Mouse (Mus musculus): Measurements from ENCODE around the gene Pard6b. TPM values are rescaled to one million over a fixed set of nuclear protein-coding genes. Genes with fewer than 3 reads are reported as not detected.

The Pard6b gene
- total and polyA plus RNA-seq, 3 experiments, result 3.9 to 7.6 TPM; not detected in 1

- no peak overlapping the region for H3K9ac ChIP-seq (ENCODE audit: control insufficient read depth, low read depth, low read length, poor library complexity, severe bottlenecking)
Observed at GRCm38 (mm10) chr2:168035907-168036306, 44.9 kb upstream of the Pard6b start.

DNA sequence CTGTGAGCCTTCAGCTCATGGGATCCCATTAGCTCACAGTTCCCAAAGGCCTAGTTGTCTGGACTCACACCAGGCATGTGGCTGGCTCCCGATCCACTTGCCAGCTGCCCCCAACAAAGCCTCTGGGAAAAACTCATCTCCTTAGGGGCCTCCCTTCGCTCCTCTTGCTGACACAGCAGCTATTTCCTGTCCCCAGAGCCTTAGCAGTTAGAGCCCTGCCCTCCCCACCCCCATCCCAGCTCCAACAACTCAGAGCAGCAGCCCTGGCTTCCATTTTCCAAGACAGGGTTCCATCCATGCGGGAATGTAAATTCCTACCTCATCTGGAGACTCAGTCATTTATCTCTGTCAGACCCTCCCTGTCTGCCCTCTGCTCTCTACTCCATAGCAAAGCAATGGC lies 43.7 kb upstream of the Pard6b start:
- peaks cover 0 to 6% of the 10 kb centered on the region in 2 experiments; a peak in 3 of 4 replicates for H3K27me3 ChIP-seq (ENCODE audit: control insufficient read depth in 1 of 2, insufficient read depth in 2 of 2, low read length in 2 of 2)
- no peak overlapping the region for H3K9ac ChIP-seq (ENCODE audit: control insufficient read depth, low read depth, low read length, poor library complexity, severe bottlenecking)
- H3K79me2 ChIP-seq (ENCODE audit: control insufficient read depth, insufficient read depth, low read length, poor library complexity), result no peaks in the 10 kb centered on the region
- DNase-seq (ENCODE audit: low read depth, low spot score), result no peak
- TF ChIP-seq CTCF (IDR thresholded peaks at IDR 0.05 in 2 of 3, conservative IDR thresholded peaks at IDR 0.05 in 1 of 3; ENCODE audit: control insufficient read depth in 1 of 3, insufficient read depth in 1 of 3, low read depth in 2 of 3, low read length in 3 of 3, poor library complexity in 1 of 3, severe bottlenecking in 1 of 3) (no peak), CHD2 (IDR thresholded peaks at IDR 0.05; ENCODE audit: low read length) (no peak)
- no peak overlapping the region for H3K4me3 ChIP-seq (ENCODE audit: control insufficient read depth in 1 of 2, insufficient read depth in 1 of 2, low read depth in 2 of 2, low read length in 2 of 2)
- H3K9me3 ChIP-seq (replicated peaks; ENCODE audit: insufficient read depth, low read length), result no peaks in the 10 kb centered on the region
- no peaks in the 10 kb centered on the region for H3K36me3 ChIP-seq (ENCODE audit: control insufficient read depth in 1 of 2, insufficient read depth in 2 of 2, low read length in 2 of 2)
- no peak overlapping the region for H3K27ac ChIP-seq (ENCODE audit: control insufficient read depth, low read depth, low read length)
- H3K4me1 ChIP-seq (ENCODE audit: control insufficient read depth in 1 of 2, insufficient read depth in 2 of 2, low read length in 2 of 2), result no peaks in the 10 kb centered on the region

More at GRCm38 (mm10) chr2:168035907-168036306, 44.9 kb upstream of the Pard6b start:
- Histone ChIP-seq H3K9me3 (replicated peaks; ENCODE audit: insufficient read depth, low read length) (no peaks in the 10 kb centered on the region), H3K79me2 (ENCODE audit: control insufficient read depth, insufficient read depth, low read length, poor library complexity) (no peaks in the 10 kb centered on the region), H3K4me1 (ENCODE audit: control insufficient read depth in 1 of 2, insufficient read depth in 2 of 2, low read length in 2 of 2) (no peaks in the 10 kb centered on the region), H3K36me3 (ENCODE audit: control insufficient read depth in 1 of 2, insufficient read depth in 2 of 2, low read length in 2 of 2) (no peaks in the 10 kb centered on the region), H3K27ac (ENCODE audit: control insufficient read depth, low read depth, low read length) (no peak overlapping the region), H3K4me3 (ENCODE audit: control insufficient read depth in 1 of 2, insufficient read depth in 1 of 2, low read depth in 2 of 2, low read length in 2 of 2) (no peak overlapping the region), H3K27me3 (ENCODE audit: control insufficient read depth in 1 of 2, insufficient read depth in 2 of 2, low read length in 2 of 2) (peaks cover 0 to 6% of the 10 kb centered on the region in 2 experiments; a peak in 3 of 4 replicates)
- no peak for DNase-seq (ENCODE audit: low read depth, low spot score)
- TF ChIP-seq MEF2A (IDR thresholded peaks at IDR 0.05; ENCODE audit: extremely low read depth, insufficient replicate concordance, low read depth, low read length, poor library complexity, severe bottlenecking), result no peak
- TF ChIP-seq MAX (IDR thresholded peaks at IDR 0.05; ENCODE audit: low read length), result no peak
- no peak for TF ChIP-seq RCOR1 (IDR thresholded peaks at IDR 0.05; ENCODE audit: low read depth, low read length)
- TF ChIP-seq POLR2A (IDR thresholded peaks at IDR 0.05; ENCODE audit: control insufficient read depth in 1 of 2, insufficient read depth in 1 of 2, low read depth in 1 of 2, low read length in 2 of 2, poor library complexity in 1 of 2), result no peak
- TF ChIP-seq MAZ (IDR thresholded peaks at IDR 0.05; ENCODE audit: low read depth, low read length), result no peak
- TF ChIP-seq CHD2 (IDR thresholded peaks at IDR 0.05; ENCODE audit: low read length), result no peak
- TF ChIP-seq HCFC1 (IDR thresholded peaks at IDR 0.05; ENCODE audit: low read depth, low read length), result no peak
- no peak for TF ChIP-seq NRF1 (IDR thresholded peaks at IDR 0.05; ENCODE audit: insufficient read depth, low read depth, low read length, poor library complexity, severe bottlenecking)
- TF ChIP-seq EP300 (IDR thresholded peaks at IDR 0.05; ENCODE audit: low read depth in 1 of 2, low read length in 2 of 2), result no peak
- no peak for TF ChIP-seq CHD1 (IDR thresholded peaks at IDR 0.05; ENCODE audit: low read depth, low read length)

GRCm38 (mm10) chr2:168040751-168041150 lies 40.1 kb upstream of the Pard6b start:
- H3K4me1 ChIP-seq (ENCODE audit: control insufficient read depth in 1 of 2, insufficient read depth in 2 of 2, low read length in 2 of 2), result no peaks in the 10 kb centered on the region
- H3K36me3 ChIP-seq (ENCODE audit: control insufficient read depth in 1 of 2, insufficient read depth in 2 of 2, low read length in 2 of 2), result no peaks in the 10 kb centered on the region
- TF ChIP-seq MAZ (IDR thresholded peaks at IDR 0.05; ENCODE audit: low read depth, low read length) (no peak), POLR2A (IDR thresholded peaks at IDR 0.05; ENCODE audit: control insufficient read depth in 1 of 2, insufficient read depth in 1 of 2, low read depth in 1 of 2, low read length in 2 of 2, poor library complexity in 1 of 2) (no peak), NELFE (IDR thresholded peaks at IDR 0.05; ENCODE audit: low read depth, low read length) (no peak)
- H3K27me3 ChIP-seq (ENCODE audit: control insufficient read depth in 1 of 2, insufficient read depth in 2 of 2, low read length in 2 of 2), result peaks cover 0 to 6% of the 10 kb centered on the region in 2 experiments; a peak in 3 of 4 replicates
- H3K9me3 ChIP-seq (replicated peaks; ENCODE audit: insufficient read depth, low read length), result no peaks in the 10 kb centered on the region
- no peak overlapping the region for H3K27ac ChIP-seq (ENCODE audit: control insufficient read depth, low read depth, low read length)
- no peaks in the 10 kb centered on the region for H3K79me2 ChIP-seq (ENCODE audit: control insufficient read depth, insufficient read depth, low read length, poor library complexity)
- H3K4me3 ChIP-seq (ENCODE audit: control insufficient read depth in 1 of 2, insufficient read depth in 1 of 2, low read depth in 2 of 2, low read length in 2 of 2), result no peak overlapping the region
- no peak overlapping the region for H3K9ac ChIP-seq (ENCODE audit: control insufficient read depth, low read depth, low read length, poor library complexity, severe bottlenecking)
- no peak for DNase-seq (ENCODE audit: low read depth, low spot score)

Data from MEL (cell line).